Mouse (Mus musculus) ovary, postnatal 36 days (tissue): Measurements from ENCODE around the gene Pcsk1n.

Experiments used
- DNase-seq: peaks from one replicate; pipeline ENCODE4 v3.0.0; 2022; ENCODE audit warnings: low spot score, mixed read lengths

Gene Pcsk1n

GRCm38 (mm10) chrX:7947108-7947899, 27.7 kb downstream of the Pcsk1n start, which contains the start of gene Hdac6:
Hdac6 (minus strand) TSS chrX:7947889.
- DNase-seq, result no peak

GRCm38 (mm10) chrX:7947900-7948492, 28.4 kb downstream of the Pcsk1n start:
- peak; percentile 89 for DNase-seq

- DNase-seq, result no peak
Observed at GRCm38 (mm10) chrX:7950091-7950490, 30.5 kb downstream of the Pcsk1n start.

GRCm38 (mm10) chrX:7958868-7959267, 39.2 kb downstream of the Pcsk1n start:
- no peak for DNase-seq

GRCm38 (mm10) chrX:7963829-7964626, 44.4 kb downstream of the Pcsk1n start:
- no peak for DNase-seq

GRCm38 (mm10) chrX:7966161-7966560, 46.5 kb downstream of the Pcsk1n start:
- no peak for DNase-seq

GRCm38 (mm10) chrX:7967596-7968201, 48.1 kb downstream of the Pcsk1n start:
- no peak for DNase-seq

GRCm38 (mm10) chrX:7968226-7968625, 48.6 kb downstream of the Pcsk1n start:
- DNase-seq, result no peak

GRCm38 (mm10) chrX:7968899-7969298, 49.3 kb downstream of the Pcsk1n start:
- no peak for DNase-seq

- no peak for DNase-seq
Observed at GRCm38 (mm10) chrX:7971292-7971691, 51.7 kb downstream of the Pcsk1n start.
